Mouse (Mus musculus): ENCODE measurements around the gene Cdiptos.

Gene Cdiptos

DNA sequence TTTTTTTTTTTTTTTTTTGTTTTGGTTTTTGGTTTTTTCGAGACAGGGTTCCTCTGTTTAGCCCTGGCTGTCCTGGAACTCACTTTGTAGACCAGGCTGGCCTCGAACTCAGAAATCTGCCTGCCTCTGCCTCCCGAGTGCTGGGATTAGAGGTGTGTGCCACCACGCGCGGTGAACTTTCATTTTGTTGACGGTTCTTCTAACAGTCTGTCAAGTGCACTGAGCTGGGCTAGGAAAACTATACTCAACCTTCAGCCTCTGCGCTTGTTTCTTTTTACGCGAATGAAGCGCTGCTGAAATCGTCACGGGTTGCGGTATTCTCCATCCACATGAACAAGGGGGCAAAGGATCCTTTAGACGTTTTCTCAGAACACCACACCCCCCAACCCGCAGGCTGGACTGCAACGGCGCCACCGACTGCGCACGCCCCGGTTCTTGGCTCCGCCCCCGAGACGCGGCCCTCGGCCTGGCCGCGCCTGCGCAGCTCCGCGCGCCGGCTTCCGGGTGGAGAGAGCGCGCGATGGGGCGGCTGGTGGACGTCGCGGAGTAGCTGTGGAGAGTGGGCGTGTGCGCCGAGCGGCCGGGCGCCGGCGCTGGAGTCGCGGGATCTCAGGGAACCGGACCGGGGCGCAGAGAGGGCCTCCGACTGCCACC lies 47.4 kb downstream of the Cdiptos start, which contains the start of gene Kctd13:
Gene Kctd13 (plus strand): TSS at position 496 of the 654 bp plus-strand sequence.
- DNase-seq (ENCODE audit: low spot score in 2 of 2) = peak; percentile 91 to 94

DNA sequence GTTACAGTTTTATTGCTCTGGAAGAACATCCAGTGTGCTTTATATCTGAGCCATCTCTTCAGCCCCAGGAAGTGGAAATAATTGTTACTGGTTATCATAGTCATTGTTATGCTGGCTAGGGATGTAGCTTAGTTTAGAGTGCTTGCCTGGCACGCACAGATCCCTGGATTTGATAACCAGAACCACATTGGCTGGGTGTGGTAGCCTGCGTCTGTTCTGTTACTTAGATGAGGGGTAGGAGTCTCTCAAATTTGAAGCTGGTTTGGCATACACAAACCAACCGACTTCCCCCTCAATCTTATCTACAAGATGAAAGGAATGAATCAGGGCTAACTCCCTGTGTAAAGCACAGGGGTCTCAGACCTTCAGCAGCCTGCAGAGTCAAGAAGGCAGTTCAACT lies 49.6 kb downstream of the Cdiptos start:
- DNase-seq (ENCODE audit: low spot score in 2 of 2) = no peak

DNA sequence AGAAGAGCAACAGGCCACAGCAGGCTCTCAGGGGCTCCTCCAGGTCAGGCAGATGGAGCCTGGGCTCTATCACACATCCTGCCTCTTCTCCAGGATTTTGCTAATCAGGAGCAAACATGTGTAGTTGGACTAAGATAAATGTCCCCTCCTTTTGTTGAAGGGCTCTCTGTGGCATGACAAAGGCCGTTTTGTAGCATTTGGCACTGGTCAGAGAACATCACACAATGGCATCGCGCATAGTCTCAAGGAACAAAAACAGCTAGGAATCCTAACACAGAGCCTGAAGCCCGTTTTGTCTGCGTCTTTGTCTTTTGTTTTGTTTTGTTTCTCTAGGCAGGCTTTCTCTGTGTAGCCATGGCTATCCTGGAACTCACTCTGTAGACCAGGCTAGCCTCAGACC lies 51.9 kb downstream of the Cdiptos start:
- DNase-seq (ENCODE audit: low spot score in 2 of 2) = no peak

DNA sequence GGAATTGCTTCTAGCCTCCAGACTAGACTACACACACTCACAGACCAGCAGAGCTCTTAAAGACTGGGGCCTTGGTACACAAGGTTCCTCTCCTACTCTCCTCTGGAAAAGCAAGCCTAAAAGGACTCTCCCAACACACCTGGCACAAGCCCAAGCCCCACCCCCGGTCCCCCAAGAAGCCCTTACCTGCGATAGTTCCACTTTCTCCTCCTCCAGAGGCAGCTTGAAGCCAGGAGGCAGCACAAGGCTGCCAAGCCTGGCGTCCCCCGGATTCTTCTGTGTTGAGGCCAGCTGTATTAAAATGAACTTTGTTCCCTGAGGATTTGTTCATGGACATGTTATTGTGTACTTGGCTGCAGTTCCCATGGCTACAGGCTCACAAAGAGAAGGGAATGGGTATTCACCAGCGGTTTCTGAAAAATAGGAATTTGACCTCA lies 53.3 kb downstream of the Cdiptos start, which contains the start of gene Tmem219:
Gene Tmem219 (minus strand): TSS at position 294 of the 437 bp plus-strand sequence.
- DNase-seq (ENCODE audit: low spot score in 2 of 2) = no peak
